ENCODE assay signal across 25 mouse cellular contexts in genomic region chr13:73881347-73881746, GRCm38 (mm10). TPM values are rescaled to one million over a fixed set of nuclear protein-coding genes. Genes with fewer than 3 reads are reported as not detected.
DNase-seq lines count a peak whose midpoint lies in the region; ATAC-seq lines count a peak whose summit lies in the region.
"Had no signal": no experiment of that assay in that cellular context is flagged by ENCODE, and none has a peak within 500 bp of the region (broad histone marks: within the 10 kb centered on the region; RNA-seq: fewer than 3 reads in every experiment).

No protein-coding gene starts in this region.

- no peak for ATAC-seq in embryonic facial prominence, embryonic 15.5 days (ENCODE audit: insufficient number of reproducible peaks, low FRiP score, low TSS enrichment, low read depth)
- ATAC-seq: forebrain, postnatal 0 days had no signal

- H3K27ac ChIP-seq in embryonic facial prominence, embryonic 15.5 days (replicated peaks), result peak overlapping the region; percentile 44; the same call in 1 of the 2 replicates
- H3K27ac ChIP-seq: hindbrain, embryonic 15.5 days; limb, embryonic 15.5 days; liver, embryonic 15.5 days; lung, embryonic 15.5 days; stomach, postnatal 0 days had no signal

- 28% methylated on average over 8 of the region's 8 CpGs for WGBS in embryonic facial prominence, embryonic 15.5 days

- intact Hi-C loops in heart, postnatal 36 days (cut with DNase I), result no loop called here

- H3K4me1 ChIP-seq in embryonic facial prominence, embryonic 15.5 days, result peaks cover 22% of the 10 kb centered on the region
- H3K4me1 ChIP-seq: hindbrain, embryonic 15.5 days; liver, embryonic 15.5 days had no signal

- DNase-seq in adrenal gland, postnatal 10 days, result peak; percentile 43
- no peak for DNase-seq in adrenal gland, adult 8-10 months
- peak; percentile 60 to 67 for DNase-seq in heart, adult 18-20 months
- DNase-seq in heart, postnatal 36 days, result no peak
- peak; percentile 37 for DNase-seq in 3T3-L1 (ENCODE audit: low read depth, low spot score)
- DNase-seq in embryo, embryonic 11 days, result no peak
- DNase-seq in retina, postnatal 1 day, result no peak
- DNase-seq: cerebellum, adult 2 months; cerebellum, postnatal 25 days; forebrain, postnatal 0 days; heart, adult 11 months; kidney, adult 2 months; kidney, postnatal 10 days; left cerebral cortex, postnatal 4 days; thymus, adult 2 months had no signal

- H3K27me3 ChIP-seq in embryonic facial prominence, embryonic 15.5 days, result no peaks in the 10 kb centered on the region
- H3K27me3 ChIP-seq: hindbrain, embryonic 15.5 days; limb, embryonic 15.5 days; liver, embryonic 15.5 days; lung, embryonic 15.5 days had no signal

- H3K36me3 ChIP-seq in embryonic facial prominence, embryonic 15.5 days, result no peaks in the 10 kb centered on the region
- H3K36me3 ChIP-seq: hindbrain, embryonic 15.5 days; limb, embryonic 15.5 days; liver, embryonic 15.5 days; lung, embryonic 15.5 days had no signal

- no peak overlapping the region for H3K4me2 ChIP-seq in embryonic facial prominence, embryonic 15.5 days (replicated peaks)
- H3K4me2 ChIP-seq: hindbrain, embryonic 15.5 days; limb, embryonic 15.5 days; liver, embryonic 15.5 days; lung, embryonic 15.5 days; midbrain, embryonic 11.5 days had no signal

- H3K4me3 ChIP-seq in embryonic facial prominence, embryonic 15.5 days (replicated peaks), result no peak overlapping the region
- H3K4me3 ChIP-seq: hindbrain, embryonic 15.5 days; limb, embryonic 15.5 days; liver, embryonic 15.5 days; lung, embryonic 15.5 days had no signal

- H3K9ac ChIP-seq in embryonic facial prominence, embryonic 15.5 days, result no peak overlapping the region
- H3K9ac ChIP-seq: forebrain, postnatal 0 days; hindbrain, embryonic 15.5 days; limb, embryonic 15.5 days; liver, embryonic 15.5 days; lung, embryonic 15.5 days had no signal

- H3K9me3 ChIP-seq in embryonic facial prominence, embryonic 15.5 days (replicated peaks), result no peaks in the 10 kb centered on the region
- H3K9me3 ChIP-seq: hindbrain, embryonic 15.5 days; limb, embryonic 15.5 days; liver, embryonic 15.5 days; lung, embryonic 15.5 days had no signal

RNA-seq across cellular contexts. Expression of gene Nkd2, which starts 33.9 kb away (rescaled TPM):
- 1 to 10 TPM; 2.8 to 3.0 TPM for total RNA-seq in adrenal gland, postnatal 10 days (2021)
- total RNA-seq in adrenal gland, adult 8-10 months (2022), result 1 to 10 TPM; 2.5 to 3.7 (median 2.7) TPM
- total RNA-seq in heart, adult 18-20 months (2021), result 1 to 10 TPM; 1.2 TPM
- under 1 TPM; 0.70 to 0.78 TPM for total RNA-seq in heart, postnatal 36 days (2021)
- 40.2 and 42.1 TPM in 2 replicates for polyA plus RNA-seq in embryonic facial prominence, embryonic 15.5 days (2015; fragmentation: Nextera tagmentation; extraction: Ambion mirVana)
- total RNA-seq: hematopoietic stem cell, adult 5-6 weeks; megakaryocyte progenitor cell, adult 5-6 weeks; neutrophil, adult 5-6 weeks had no signal

RNA-seq across cellular contexts. Expression of gene Trip13, which starts 56.2 kb away (rescaled TPM):
- 1 to 10 TPM; 3.0 to 3.8 TPM for total RNA-seq in adrenal gland, postnatal 10 days (2021)
- total RNA-seq in adrenal gland, adult 8-10 months (2022), result 1 to 10 TPM in 3 of 4 experiments, under 1 TPM in 1; 0.87 to 1.6 (median 1.2) TPM
- under 1 TPM; 0.18 to 0.32 TPM for total RNA-seq in heart, adult 18-20 months (2021)
- total RNA-seq in heart, postnatal 36 days (2021), result under 1 TPM; 0.33 to 0.68 TPM
- polyA plus RNA-seq in embryonic facial prominence, embryonic 15.5 days (2015; fragmentation: Nextera tagmentation; extraction: Ambion mirVana), result 26.2 and 28.2 TPM in 2 replicates

RNA-seq across cellular contexts. Expression of gene Brd9, which starts 56.3 kb away (rescaled TPM):
- 10 to 100 TPM; 25.0 to 36.8 TPM for total RNA-seq in adrenal gland, postnatal 10 days (2021)
- total RNA-seq in adrenal gland, adult 8-10 months (2022), result 10 to 100 TPM; 29.7 to 53.5 (median 41.0) TPM
- 10 to 100 TPM; 17.2 to 21.3 TPM for total RNA-seq in heart, adult 18-20 months (2021)
- total RNA-seq in heart, postnatal 36 days (2021), result 10 to 100 TPM; 20.6 to 23.6 TPM
- polyA plus RNA-seq in embryonic facial prominence, embryonic 15.5 days (2015; fragmentation: Nextera tagmentation; extraction: Ambion mirVana), result 48.2 and 53.4 TPM in 2 replicates

Comparison
In these comparisons a context has a peak if more than half of its experiments do, and no peak if none do; other contexts are left out.
1. DNase-seq: peak in adrenal gland, postnatal 10 days (single experiment), heart, adult 18-20 months (2 of 2) and 3T3-L1 (single experiment); none in adrenal gland, adult 8-10 months (single experiment), heart, postnatal 36 days (0 of 2), embryo, embryonic 11 days (single experiment) and retina, postnatal 1 day (single experiment).